Mouse (Mus musculus): ENCODE results near the gene Krt8.

Krt8 gene

GRCm38 (mm10) chr15:101977043-101977726 is 27.1 kb downstream of the Krt8 start:
- peak; percentile 96 to 97 for DNase-seq (ENCODE audit: inconsistent age in 2 of 2, low spot score in 1 of 2)

- peak; percentile 53 to 86 for DNase-seq (ENCODE audit: inconsistent age in 2 of 2, low spot score in 1 of 2)
Measured at GRCm38 (mm10) chr15:101976641-101977040, 27.6 kb downstream of the Krt8 start.

GRCm38 (mm10) chr15:101976023-101976422 is 28.3 kb downstream of the Krt8 start:
- peak; percentile 40 to 54 for DNase-seq (ENCODE audit: inconsistent age in 2 of 2, low spot score in 1 of 2)

- peak in 1 of 2 experiments; percentile 45 for DNase-seq (ENCODE audit: inconsistent age in 2 of 2, low spot score in 1 of 2)
Measured at GRCm38 (mm10) chr15:101974083-101974845, 30.0 kb downstream of the Krt8 start.

- DNase-seq (ENCODE audit: inconsistent age in 2 of 2, low spot score in 1 of 2), result peak; percentile 92 to 99
Measured at GRCm38 (mm10) chr15:101973414-101974077, 30.7 kb downstream of the Krt8 start.

GRCm38 (mm10) chr15:101970536-101970935 is 33.7 kb downstream of the Krt8 start:
- DNase-seq (ENCODE audit: inconsistent age in 2 of 2, low spot score in 1 of 2), result peak; percentile 33 to 76

- DNase-seq (ENCODE audit: inconsistent age in 2 of 2, low spot score in 1 of 2), result no peak
Measured at GRCm38 (mm10) chr15:101966808-101967207, 37.5 kb downstream of the Krt8 start.

- no peak for DNase-seq (ENCODE audit: inconsistent age in 2 of 2, low spot score in 1 of 2)
Measured at GRCm38 (mm10) chr15:101958891-101959290, 45.4 kb downstream of the Krt8 start.

GRCm38 (mm10) chr15:101954187-101954586 is 50.1 kb downstream of the Krt8 start, which contains the start of gene Krt78:
Krt78 (minus strand) TSS chr15:101954287.
- DNase-seq (ENCODE audit: inconsistent age in 2 of 2, low spot score in 1 of 2), result no peak

GRCm38 (mm10) chr15:101952733-101953474 is 51.4 kb downstream of the Krt8 start:
- DNase-seq (ENCODE audit: inconsistent age in 2 of 2, low spot score in 1 of 2), result no peak
